Mouse (Mus musculus): Measurements from ENCODE around the gene Fads3.
A peak's percentile ranks its signal among the peaks of the same experiment; 100 is the strongest.

DNA sequence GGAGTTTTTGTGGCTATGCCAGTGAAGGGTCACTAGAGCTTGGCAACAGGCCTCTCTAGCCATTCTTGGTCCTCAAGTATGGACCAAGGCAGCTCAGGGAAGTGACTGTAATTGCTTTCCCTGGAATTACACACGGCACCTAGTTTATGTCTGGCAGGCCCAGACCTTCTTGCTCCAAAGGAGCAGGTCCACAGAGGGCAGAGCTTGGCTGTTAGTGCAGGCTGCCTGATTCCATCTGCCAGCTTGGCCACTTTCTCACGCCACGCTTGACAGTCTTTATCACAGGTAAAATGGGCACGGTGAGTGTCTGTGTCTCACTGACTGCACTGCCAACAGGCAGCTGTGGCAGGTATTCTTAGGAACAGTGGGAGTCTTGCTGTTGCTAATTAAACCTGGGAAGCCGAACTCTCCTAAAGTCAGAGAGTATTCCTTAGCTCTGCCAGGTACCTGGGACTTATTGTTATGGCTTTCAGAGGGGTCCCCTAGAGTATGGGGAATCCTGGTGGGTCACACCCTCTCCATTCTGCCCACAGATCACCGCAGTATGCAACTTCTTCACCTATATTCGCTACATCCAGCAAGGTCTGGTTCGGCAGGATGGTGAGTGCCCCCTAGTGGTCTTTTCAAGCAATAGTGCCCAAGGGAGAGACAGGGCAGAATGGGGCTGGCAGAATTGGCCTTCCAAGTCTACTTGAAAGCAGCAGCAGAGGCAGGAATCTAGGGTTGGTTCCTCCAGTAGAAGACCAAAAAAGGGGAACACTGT, 8.0 kb upstream of the Fads3 start:
- TF ChIP-seq EP300 (IDR thresholded peaks at IDR 0.05; ENCODE audit: insufficient read depth, low read depth, low read length): no peak
- TF ChIP-seq CTCF (IDR thresholded peaks at IDR 0.05; ENCODE audit: low read depth, low read length): peak; percentile 89
- no peak for TF ChIP-seq POLR2A (IDR thresholded peaks at IDR 0.05; ENCODE audit: insufficient read depth, low read length)
